Mouse (Mus musculus): ENCODE measurements around the gene Tas2r122. TPM values are rescaled to one million over a fixed set of nuclear protein-coding genes. Genes with fewer than 3 reads are reported as not detected.
"Not testable (repeated sequence)": the region's sequence is repeated elsewhere in the genome, so short reads cannot be mapped to it uniquely, and the experiment has no call there.

The Tas2r122 gene
- not detected for total RNA-seq (2022)

- DNase-seq (ENCODE audit: low spot score in 2 of 2): no peak
Observed at GRCm38 (mm10) chr6:132711828-132712227, at the start of gene Tas2r122. Gene Tas2r122, minus strand, starts transcription at chr6:132711928.

DNA sequence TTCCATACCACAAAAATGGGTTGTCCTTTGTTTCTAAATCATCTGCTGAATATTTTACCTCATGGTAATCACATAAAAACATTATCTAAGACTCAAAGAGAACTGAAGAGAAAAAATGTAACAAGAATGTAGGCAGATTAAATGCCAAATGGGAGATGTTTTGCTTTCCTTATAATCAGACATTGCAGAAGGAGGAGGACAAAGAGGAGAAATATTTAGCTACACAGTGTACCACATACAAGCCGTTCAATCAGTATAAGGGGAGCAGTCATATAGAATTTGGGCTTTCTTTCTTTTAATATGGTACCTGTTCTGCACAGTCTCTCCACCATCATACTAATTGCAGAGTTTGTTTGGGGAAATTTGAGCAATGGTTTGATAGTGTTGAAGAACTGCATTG, 42.7 kb upstream of the Tas2r122 start, which contains the start of gene Tas2r124:
TSS of gene Tas2r124 (plus strand) at position 301 of the 400 bp plus-strand sequence.
- DNase-seq (ENCODE audit: low spot score in 2 of 2): no peak

DNA sequence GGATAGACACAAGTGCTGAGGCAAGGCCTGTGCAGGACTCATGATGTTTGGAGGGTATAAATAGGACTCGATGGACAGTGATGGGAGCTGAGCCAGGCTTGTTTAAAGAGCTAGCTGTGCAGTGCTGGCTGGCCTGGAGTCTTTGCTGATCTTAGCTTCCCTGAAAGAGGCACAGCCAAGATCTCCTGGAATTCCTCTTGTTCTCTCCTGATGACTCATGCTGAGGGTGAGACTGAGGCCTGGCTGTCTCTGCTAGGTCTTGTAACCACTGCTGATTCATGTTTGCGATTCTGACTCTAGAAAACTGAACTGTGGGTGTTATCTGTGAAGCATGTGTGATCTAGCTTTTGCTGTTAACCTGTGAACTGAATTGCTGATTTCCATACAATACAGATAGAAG, 38.5 kb upstream of the Tas2r122 start:
- DNase-seq (ENCODE audit: low spot score in 2 of 2): peak in 1 of 2 experiments; percentile 7

GRCm38 (mm10) chr6:132737935-132738334, 26.2 kb upstream of the Tas2r122 start, which contains the start of gene Tas2r115:
Gene Tas2r115, minus strand, starts transcription at chr6:132738035.
- DNase-seq (ENCODE audit: low spot score in 2 of 2): no peak

- DNase-seq (ENCODE audit: low spot score in 2 of 2): no peak
Observed at GRCm38 (mm10) chr6:132700907-132701306, 10.8 kb downstream of the Tas2r122 start, which contains the start of gene Tas2r121. Gene Tas2r121, minus strand, starts transcription at chr6:132701007.

GRCm38 (mm10) chr6:132691596-132691995, 20.1 kb downstream of the Tas2r122 start:
- not testable (repeated sequence) for DNase-seq (ENCODE audit: low spot score in 2 of 2)

Other genes starting within 250 kb of the Tas2r122 start
- not detected for gene Prh1, start 142.1 kb downstream of the Tas2r122 start, total RNA-seq (2022)
- not detected for gene Prp2, start 116.0 kb downstream of the Tas2r122 start, total RNA-seq (2022)
- not detected for gene A630073D07Rik, start 60.4 kb downstream of the Tas2r122 start, total RNA-seq (2022)
- not detected for gene Tas2r120, start 55.0 kb downstream of the Tas2r122 start, total RNA-seq (2022)
- not detected for gene Tas2r121, start 10.9 kb downstream of the Tas2r122 start, total RNA-seq (2022)
- gene Tas2r115, start 26.1 kb upstream of the Tas2r122 start, total RNA-seq (2022): not detected
- gene Tas2r124, start 42.8 kb upstream of the Tas2r122 start, total RNA-seq (2022): not detected
- gene Tas2r102, start 50.2 kb upstream of the Tas2r122 start, total RNA-seq (2022): not detected
- not detected for gene Tas2r136, start 66.2 kb upstream of the Tas2r122 start, total RNA-seq (2022)
- not detected for gene Tas2r117, start 90.9 kb upstream of the Tas2r122 start, total RNA-seq (2022)
- gene Tas2r123, start 135.2 kb upstream of the Tas2r122 start, total RNA-seq (2022): not detected
- not detected for gene Tas2r116, start 143.5 kb upstream of the Tas2r122 start, total RNA-seq (2022)
- not detected for gene Tas2r110, start 156.1 kb upstream of the Tas2r122 start, total RNA-seq (2022)
- not detected for gene Tas2r113, start 181.1 kb upstream of the Tas2r122 start, total RNA-seq (2022)
- not detected for gene Tas2r125, start 197.7 kb upstream of the Tas2r122 start, total RNA-seq (2022)
- gene Tas2r129, start 239.2 kb upstream of the Tas2r122 start, total RNA-seq (2022): not detected
- gene Tas2r131, start 246.0 kb upstream of the Tas2r122 start, total RNA-seq (2022): not detected

All from left cerebral cortex, adult 8-10 months (tissue).